Mouse (Mus musculus): ENCODE measurements around the gene Strada. TPM values are rescaled to one million over a fixed set of nuclear protein-coding genes. Genes with fewer than 3 reads are reported as not detected.

The Strada gene
- polyA plus RNA-seq, 1 experiment from 2014 or later: 6.4 TPM

DNA sequence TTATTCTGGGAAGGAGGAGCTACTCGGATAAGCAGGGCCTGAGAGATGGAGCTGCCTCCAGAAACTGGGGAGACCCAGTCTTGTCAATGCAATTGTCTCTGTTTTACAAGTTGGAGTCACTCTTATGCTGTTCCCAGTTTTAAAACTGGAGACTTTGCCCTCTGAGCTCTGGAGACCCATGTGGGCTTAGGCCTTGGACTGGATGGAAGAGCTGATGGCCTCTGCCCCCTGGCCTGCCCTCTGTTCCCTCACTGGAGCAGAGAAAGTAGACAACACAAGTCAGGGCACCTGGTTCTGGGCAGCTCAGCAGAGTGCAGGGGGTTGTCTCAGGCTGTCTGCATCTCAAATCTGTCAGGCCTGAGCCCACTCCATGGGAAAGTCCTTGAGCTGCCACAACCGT is 47.2 kb downstream of the Strada start:
- Histone ChIP-seq H3K9me3 (ENCODE audit: control insufficient read depth) (no peaks in the 10 kb centered on the region), H3K36me3 (ENCODE audit: control insufficient read depth, insufficient read depth) (peaks cover 62% of the 10 kb centered on the region), H3K4me3 (ENCODE audit: low read depth, low read length) (no peak overlapping the region), H3K27me3 (replicated peaks; ENCODE audit: control insufficient read depth, insufficient read depth, low read length) (no peaks in the 10 kb centered on the region), H3K4me1 (replicated peaks; ENCODE audit: control insufficient read depth, insufficient read depth, low read length) (no peaks in the 10 kb centered on the region), H3K4me2 (replicated peaks; ENCODE audit: low read depth) (no peak overlapping the region), H3K27ac (ENCODE audit: low read depth, low read length) (no peak overlapping the region), H3K9ac (ENCODE audit: low read depth, low read length) (no peak overlapping the region)
- ATAC-seq: no peak
- no peak for TF ChIP-seq CTCF (IDR thresholded peaks at IDR 0.05; ENCODE audit: low read depth)
- 67% methylated on average over 2 of the region's 2 CpGs for WGBS

DNA sequence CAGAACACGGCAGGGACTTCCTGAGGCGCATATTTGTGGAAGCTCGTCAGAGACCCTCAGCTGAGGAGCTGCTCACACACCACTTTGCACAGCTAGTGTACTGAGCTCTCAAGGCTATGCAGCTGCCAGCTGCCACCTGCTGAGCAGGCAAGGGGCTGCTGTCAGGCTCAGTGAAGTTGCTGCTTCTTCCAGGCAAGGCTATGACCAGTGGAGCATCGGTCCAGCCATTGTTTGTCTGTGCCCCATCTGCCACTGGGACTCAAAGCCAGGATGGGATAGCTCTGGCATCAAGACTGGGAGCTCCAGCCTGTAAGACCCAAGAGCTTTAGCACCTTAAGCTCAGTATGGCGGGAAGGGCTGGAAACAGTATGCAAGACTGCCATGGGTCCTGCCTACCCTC is 47.9 kb downstream of the Strada start:
- no peaks in the 10 kb centered on the region for H3K4me1 ChIP-seq (replicated peaks; ENCODE audit: control insufficient read depth, insufficient read depth, low read length)
- no peak for ATAC-seq
- H3K9me3 ChIP-seq (ENCODE audit: control insufficient read depth): no peaks in the 10 kb centered on the region
- H3K27ac ChIP-seq (ENCODE audit: low read depth, low read length): no peak overlapping the region
- WGBS: 85% methylated on average over 5 of the region's 5 CpGs
- no peak overlapping the region for H3K9ac ChIP-seq (ENCODE audit: low read depth, low read length)
- H3K36me3 ChIP-seq (ENCODE audit: control insufficient read depth, insufficient read depth): peaks cover 69% of the 10 kb centered on the region
- no peak for TF ChIP-seq CTCF (IDR thresholded peaks at IDR 0.05; ENCODE audit: low read depth)
- H3K4me2 ChIP-seq (replicated peaks; ENCODE audit: low read depth): no peak overlapping the region
- H3K4me3 ChIP-seq (ENCODE audit: low read depth, low read length): no peak overlapping the region
- H3K27me3 ChIP-seq (replicated peaks; ENCODE audit: control insufficient read depth, insufficient read depth, low read length): no peaks in the 10 kb centered on the region

DNA sequence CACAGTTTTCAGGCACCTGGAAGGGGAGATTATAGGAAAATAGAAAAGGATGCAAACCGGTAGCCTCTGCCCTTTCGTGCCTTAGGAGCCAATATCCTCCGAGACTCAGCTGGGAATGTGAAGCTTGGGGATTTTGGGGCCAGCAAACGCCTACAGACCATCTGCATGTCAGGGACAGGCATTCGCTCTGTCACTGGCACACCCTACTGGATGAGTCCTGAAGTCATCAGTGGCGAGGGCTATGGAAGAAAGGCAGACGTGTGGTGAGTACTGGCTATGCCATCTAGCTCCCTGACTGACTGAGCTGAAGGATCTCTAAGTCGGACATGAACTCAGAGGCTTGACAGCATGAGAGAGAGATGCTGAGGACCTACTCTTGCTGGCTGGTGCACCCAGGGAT is 49.8 kb downstream of the Strada start:
- no peaks in the 10 kb centered on the region for H3K9me3 ChIP-seq (ENCODE audit: control insufficient read depth)
- whole genome bisulfite sequencing: 82% methylated on average over 8 of the region's 8 CpGs
- H3K27ac ChIP-seq (ENCODE audit: low read depth, low read length): no peak overlapping the region
- TF ChIP-seq CTCF (IDR thresholded peaks at IDR 0.05; ENCODE audit: low read depth): 0 out of 2 replicates have a peak, but pooled peaks have one; percentile 1
- no peak for ATAC-seq
- peaks cover 88% of the 10 kb centered on the region for H3K36me3 ChIP-seq (ENCODE audit: control insufficient read depth, insufficient read depth)
- H3K4me1 ChIP-seq (replicated peaks; ENCODE audit: control insufficient read depth, insufficient read depth, low read length): no peaks in the 10 kb centered on the region
- no peaks in the 10 kb centered on the region for H3K27me3 ChIP-seq (replicated peaks; ENCODE audit: control insufficient read depth, insufficient read depth, low read length)
- H3K4me3 ChIP-seq (ENCODE audit: low read depth, low read length): no peak overlapping the region
- H3K9ac ChIP-seq (ENCODE audit: low read depth, low read length): no peak overlapping the region
- H3K4me2 ChIP-seq (replicated peaks; ENCODE audit: low read depth): no peak overlapping the region

DNA sequence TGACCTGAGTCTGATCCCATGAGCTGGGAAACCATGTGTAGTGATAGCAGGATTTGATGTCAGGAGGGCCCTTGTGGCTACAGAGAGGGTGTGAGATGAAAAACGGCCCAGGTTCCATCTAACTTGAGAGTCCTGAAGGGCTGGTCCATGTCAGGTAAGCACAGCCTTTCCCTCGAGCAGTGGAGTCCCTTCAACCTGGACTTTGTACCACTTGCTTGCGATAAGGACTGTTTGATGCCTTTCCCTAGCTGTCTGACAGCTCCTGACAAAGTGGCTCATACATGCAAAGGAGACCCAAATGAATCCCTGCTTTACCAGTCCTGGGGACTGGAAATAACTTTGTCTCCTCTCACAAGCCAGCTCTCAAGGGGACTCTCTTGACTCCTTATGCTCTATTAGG is 50.7 kb downstream of the Strada start:
- ATAC-seq: no peak
- Histone ChIP-seq H3K27me3 (replicated peaks; ENCODE audit: control insufficient read depth, insufficient read depth, low read length) (no peaks in the 10 kb centered on the region), H3K4me2 (replicated peaks; ENCODE audit: low read depth) (no peak overlapping the region), H3K27ac (ENCODE audit: low read depth, low read length) (no peak overlapping the region), H3K9ac (ENCODE audit: low read depth, low read length) (no peak overlapping the region), H3K4me1 (replicated peaks; ENCODE audit: control insufficient read depth, insufficient read depth, low read length) (no peaks in the 10 kb centered on the region), H3K9me3 (ENCODE audit: control insufficient read depth) (no peaks in the 10 kb centered on the region), H3K36me3 (ENCODE audit: control insufficient read depth, insufficient read depth) (peaks cover 79% of the 10 kb centered on the region), H3K4me3 (ENCODE audit: low read depth, low read length) (no peak overlapping the region)
- WGBS: 46% methylated on average over 3 of the region's 3 CpGs
- no peak for TF ChIP-seq CTCF (IDR thresholded peaks at IDR 0.05; ENCODE audit: low read depth)

DNA sequence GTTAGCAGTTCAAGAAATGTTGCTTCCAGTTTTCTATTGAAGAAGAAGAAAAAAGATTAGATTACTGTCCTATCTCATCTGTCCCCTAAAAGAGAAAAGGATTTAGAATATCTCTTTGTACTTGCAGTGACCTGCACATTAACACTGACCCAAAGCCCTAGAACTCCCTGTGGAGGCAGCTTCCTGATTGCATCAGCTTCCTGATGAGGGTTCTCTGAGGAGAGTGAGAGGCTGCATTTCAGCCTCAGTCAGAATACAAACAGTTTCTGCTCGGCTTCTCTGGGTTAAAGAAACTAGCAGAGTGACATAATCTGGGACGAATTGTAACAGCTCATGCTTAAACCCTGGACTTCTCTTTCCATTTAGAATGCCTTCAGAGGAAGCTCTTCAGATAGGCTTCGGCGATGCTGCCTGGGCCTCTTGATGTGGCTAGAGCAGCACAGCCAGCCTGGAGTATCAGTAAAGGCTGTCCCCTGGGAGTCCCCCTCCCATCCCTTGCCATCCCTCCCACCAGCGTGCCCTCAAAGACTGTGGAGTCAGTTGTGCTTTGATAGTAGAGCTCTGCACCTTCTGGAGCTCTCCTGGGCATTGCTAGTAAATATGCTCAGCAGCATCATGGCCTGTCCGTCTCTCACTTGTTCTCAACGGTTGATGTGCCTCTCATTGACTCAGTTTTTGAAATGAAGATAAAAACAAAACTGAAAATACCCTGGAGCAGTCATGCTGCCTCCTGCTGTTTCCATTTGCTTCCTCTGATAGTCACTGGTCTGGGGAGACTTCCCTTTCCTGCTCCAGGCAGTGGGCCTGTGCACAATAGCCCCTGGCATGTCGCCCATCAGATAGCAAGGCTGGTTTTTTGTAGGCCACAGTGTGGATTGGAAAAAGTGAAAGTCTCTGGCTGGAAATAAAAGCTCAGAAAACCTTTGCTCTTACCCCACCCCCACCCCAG is 67.1 kb downstream of the Strada start:
- H3K36me3 ChIP-seq (ENCODE audit: control insufficient read depth, insufficient read depth): peaks cover 18% of the 10 kb centered on the region
- no peaks in the 10 kb centered on the region for H3K27me3 ChIP-seq (replicated peaks; ENCODE audit: control insufficient read depth, insufficient read depth, low read length)
- ATAC-seq: no peak
- 50% methylated on average over 8 of the region's 8 CpGs for WGBS
- H3K9ac ChIP-seq (ENCODE audit: low read depth, low read length): no peak overlapping the region
- peak overlapping the region; percentile 50; the same call in 1 of the 2 replicates for H3K27ac ChIP-seq (ENCODE audit: low read depth, low read length)
- no peaks in the 10 kb centered on the region for H3K4me1 ChIP-seq (replicated peaks; ENCODE audit: control insufficient read depth, insufficient read depth, low read length)
- no peak overlapping the region for H3K4me3 ChIP-seq (ENCODE audit: low read depth, low read length)
- TF ChIP-seq CTCF (IDR thresholded peaks at IDR 0.05; ENCODE audit: low read depth): peak; percentile 47
- H3K4me2 ChIP-seq (replicated peaks; ENCODE audit: low read depth): peak overlapping the region; percentile 48
- no peaks in the 10 kb centered on the region for H3K9me3 ChIP-seq (ENCODE audit: control insufficient read depth)

DNA sequence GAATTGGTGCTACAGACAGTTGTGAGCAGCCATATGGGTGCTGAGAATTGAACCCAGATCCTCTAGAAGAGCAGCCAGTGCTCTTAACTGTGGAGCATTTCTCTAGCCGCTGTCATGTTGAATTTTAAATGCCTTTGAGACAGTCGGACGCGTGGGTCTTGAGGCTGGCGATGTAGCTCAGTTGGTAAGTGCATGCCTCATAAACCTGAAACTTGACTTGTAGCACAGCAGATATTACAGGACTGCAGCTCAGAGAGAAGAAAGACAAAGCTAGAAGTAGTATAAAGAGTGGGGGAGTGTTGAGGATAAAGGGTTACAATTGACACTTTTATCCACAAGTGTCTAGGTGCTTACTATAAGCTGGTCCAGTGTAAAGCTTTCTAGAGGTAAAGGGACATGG is 69.5 kb downstream of the Strada start:
- no peak overlapping the region for H3K27ac ChIP-seq (ENCODE audit: low read depth, low read length)
- no peak for TF ChIP-seq CTCF (IDR thresholded peaks at IDR 0.05; ENCODE audit: low read depth)
- ATAC-seq: no peak
- H3K4me1 ChIP-seq (replicated peaks; ENCODE audit: control insufficient read depth, insufficient read depth, low read length): no peaks in the 10 kb centered on the region
- peaks cover 21% of the 10 kb centered on the region for H3K36me3 ChIP-seq (ENCODE audit: control insufficient read depth, insufficient read depth)
- H3K4me3 ChIP-seq (ENCODE audit: low read depth, low read length): no peak overlapping the region
- no peak overlapping the region for H3K4me2 ChIP-seq (replicated peaks; ENCODE audit: low read depth)
- WGBS: 94% methylated on average over 5 of the region's 5 CpGs
- H3K9me3 ChIP-seq (ENCODE audit: control insufficient read depth): no peaks in the 10 kb centered on the region
- no peak overlapping the region for H3K9ac ChIP-seq (ENCODE audit: low read depth, low read length)
- no peaks in the 10 kb centered on the region for H3K27me3 ChIP-seq (replicated peaks; ENCODE audit: control insufficient read depth, insufficient read depth, low read length)
